13 mouse cellular contexts compared by ENCODE assay signal in genomic region chr4:145314836-145315467, GRCm38 (mm10). TPM values are rescaled to one million over a fixed set of nuclear protein-coding genes. Genes with fewer than 3 reads are reported as not detected.
A peak's percentile ranks its signal among the peaks of the same experiment; 100 is the strongest.
DNase-seq lines count a peak whose midpoint lies in the region; ATAC-seq lines count a peak whose summit lies in the region.
"Had no signal": no experiment of that assay in that cellular context is flagged by ENCODE, and none has a peak within 500 bp of the region (broad histone marks: within the 10 kb centered on the region; RNA-seq: fewer than 3 reads in every experiment).

Gene Tnfrsf8 (minus strand): TSS chr4:145315164.

- H3K27ac ChIP-seq in neural tube, embryonic 15.5 days (replicated peaks) = no peak within 1 kb of the TSS
- H3K27ac ChIP-seq in forebrain, embryonic 14.5 days (ENCODE audit: low read depth, low read length) = no peak within 1 kb of the TSS
- H3K27ac ChIP-seq in kidney, embryonic 16.5 days (ENCODE audit: low read length) = no peak within 1 kb of the TSS
- H3K27ac ChIP-seq: forebrain, embryonic 13.5 days; midbrain, embryonic 12.5 days had no signal

- no peak for ATAC-seq in neural tube, embryonic 15.5 days (ENCODE audit: low FRiP score)
- ATAC-seq in forebrain, embryonic 14.5 days = no peak
- no peak for ATAC-seq in kidney, embryonic 16.5 days (ENCODE audit: low FRiP score, low TSS enrichment)
- ATAC-seq: forebrain, embryonic 13.5 days; Patski had no signal

- H3K27me3 ChIP-seq in neural tube, embryonic 15.5 days (replicated peaks) = peaks cover 8% of the 10 kb centered on the region
- H3K27me3 ChIP-seq in forebrain, embryonic 14.5 days (replicated peaks; ENCODE audit: control insufficient read depth, insufficient read depth, low read length) = no peaks in the 10 kb centered on the region
- peaks cover 9% of the 10 kb centered on the region; the same call in 1 of the 2 replicates for H3K27me3 ChIP-seq in kidney, embryonic 16.5 days (ENCODE audit: insufficient read depth, low read length)
- H3K27me3 ChIP-seq: Patski had no signal

- 7% methylated on average over 24 of the region's 24 CpGs for WGBS in neural tube, embryonic 15.5 days
- 2% methylated on average over 24 of the region's 24 CpGs for WGBS in forebrain, embryonic 14.5 days
- WGBS in kidney, embryonic 16.5 days = 5% methylated on average over 24 of the region's 24 CpGs

- H3K4me1 ChIP-seq in neural tube, embryonic 15.5 days = no peaks in the 10 kb centered on the region
- H3K4me1 ChIP-seq in forebrain, embryonic 14.5 days (ENCODE audit: control insufficient read depth, insufficient read depth, low read length) = no peaks in the 10 kb centered on the region
- no peaks in the 10 kb centered on the region for H3K4me1 ChIP-seq in kidney, embryonic 16.5 days (ENCODE audit: insufficient read depth, low read length)
- H3K4me1 ChIP-seq: forebrain, embryonic 13.5 days; midbrain, embryonic 12.5 days had no signal

- H3K9me3 ChIP-seq in neural tube, embryonic 15.5 days (replicated peaks) = no peaks in the 10 kb centered on the region
- no peaks in the 10 kb centered on the region for H3K9me3 ChIP-seq in forebrain, embryonic 14.5 days (replicated peaks; ENCODE audit: control insufficient read depth, low read length)
- H3K9me3 ChIP-seq in kidney, embryonic 16.5 days (ENCODE audit: low read length) = no peaks in the 10 kb centered on the region
- H3K9me3 ChIP-seq: forebrain, embryonic 13.5 days had no signal

- no peak for DNase-seq in neural tube, embryonic 10.5 days (ENCODE audit: extremely low spot score, low spot score)
- peak; percentile 55 for DNase-seq in ZHBTc4 (ENCODE audit: low read depth, low spot score)
- peak; percentile 45 for DNase-seq in naive thymus-derived CD4-positive, alpha-beta T cell, adult 2 months (ENCODE audit: low read depth)
- no peak for DNase-seq in right cerebral cortex, postnatal 10 days (ENCODE audit: low spot score in 2 of 2)
- DNase-seq in forebrain, embryonic 14.5 days (ENCODE audit: low spot score) = no peak
- DNase-seq: cerebellum, adult 2 months; lung, embryonic 14.5 days had no signal

- H3K4me2 ChIP-seq in neural tube, embryonic 15.5 days = peak within 1 kb of the TSS; percentile 15; the same call in 1 of the 2 replicates
- no peak within 1 kb of the TSS for H3K4me2 ChIP-seq in forebrain, embryonic 14.5 days (ENCODE audit: low read length)
- no peak within 1 kb of the TSS for H3K4me2 ChIP-seq in kidney, embryonic 16.5 days (replicated peaks; ENCODE audit: low read depth, low read length)
- H3K4me2 ChIP-seq: forebrain, embryonic 13.5 days; lung, embryonic 14.5 days; midbrain, embryonic 12.5 days had no signal

- H3K4me3 ChIP-seq in neural tube, embryonic 15.5 days (replicated peaks) = no peak within 1 kb of the TSS
- no peak within 1 kb of the TSS for H3K4me3 ChIP-seq in forebrain, embryonic 14.5 days (ENCODE audit: low read depth, low read length)
- H3K4me3 ChIP-seq in kidney, embryonic 16.5 days (ENCODE audit: low read length) = no peak within 1 kb of the TSS
- H3K4me3 ChIP-seq: forebrain, embryonic 13.5 days; midbrain, embryonic 12.5 days had no signal

- H3K36me3 ChIP-seq in neural tube, embryonic 15.5 days = no peaks in the 10 kb centered on the region
- no peaks in the 10 kb centered on the region for H3K36me3 ChIP-seq in forebrain, embryonic 14.5 days (ENCODE audit: control insufficient read depth, insufficient read depth, low read length)
- no peaks in the 10 kb centered on the region for H3K36me3 ChIP-seq in kidney, embryonic 16.5 days (ENCODE audit: insufficient read depth, low read length)
- H3K36me3 ChIP-seq: midbrain, embryonic 12.5 days had no signal

- H3K9ac ChIP-seq in neural tube, embryonic 15.5 days (replicated peaks) = no peak within 1 kb of the TSS
- H3K9ac ChIP-seq in forebrain, embryonic 14.5 days (ENCODE audit: low read length) = no peak within 1 kb of the TSS
- H3K9ac ChIP-seq in kidney, embryonic 16.5 days (replicated peaks; ENCODE audit: low read length) = no peak within 1 kb of the TSS
- H3K9ac ChIP-seq: forebrain, embryonic 13.5 days; lung, embryonic 14.5 days; midbrain, embryonic 12.5 days had no signal

RNA-seq across cellular contexts. Expression of gene Tnfrsf8, which starts in this region (rescaled TPM):
- 0.14 and 2.7 TPM in 2 replicates for polyA plus RNA-seq in neural tube, embryonic 15.5 days (2015; fragmentation: Nextera tagmentation; extraction: Ambion mirVana)
- 0.09 and 0.15 TPM in 2 replicates for polyA plus RNA-seq in forebrain, embryonic 14.5 days (2014; fragmentation: Nextera tagmentation; extraction: Ambion mirVana)
- polyA plus RNA-seq in kidney, embryonic 16.5 days (2015; fragmentation: Nextera tagmentation; extraction: Ambion mirVana) = 0.06 TPM in 1 of 2 replicates, not detected in the other
- polyA plus RNA-seq: intestine, embryonic 14.5 days; midbrain, embryonic 12.5 days had no signal

Comparison
In these comparisons a context has a peak if more than half of its experiments do, and no peak if none do; other contexts are left out.
1. DNase-seq: peak in ZHBTc4 (single experiment) and naive thymus-derived CD4-positive, alpha-beta T cell, adult 2 months (single experiment); none in neural tube, embryonic 10.5 days (single experiment), right cerebral cortex, postnatal 10 days (0 of 2) and forebrain, embryonic 14.5 days (single experiment).